Mouse (Mus musculus): ENCODE measurements at regions not wholly inside any gene's neighbourhood (a gene's known extent, or its start where the extent isn't known, plus 50 kb on each side); places are given as distances from the start of the nearest gene placed in this dataset.

DNA sequence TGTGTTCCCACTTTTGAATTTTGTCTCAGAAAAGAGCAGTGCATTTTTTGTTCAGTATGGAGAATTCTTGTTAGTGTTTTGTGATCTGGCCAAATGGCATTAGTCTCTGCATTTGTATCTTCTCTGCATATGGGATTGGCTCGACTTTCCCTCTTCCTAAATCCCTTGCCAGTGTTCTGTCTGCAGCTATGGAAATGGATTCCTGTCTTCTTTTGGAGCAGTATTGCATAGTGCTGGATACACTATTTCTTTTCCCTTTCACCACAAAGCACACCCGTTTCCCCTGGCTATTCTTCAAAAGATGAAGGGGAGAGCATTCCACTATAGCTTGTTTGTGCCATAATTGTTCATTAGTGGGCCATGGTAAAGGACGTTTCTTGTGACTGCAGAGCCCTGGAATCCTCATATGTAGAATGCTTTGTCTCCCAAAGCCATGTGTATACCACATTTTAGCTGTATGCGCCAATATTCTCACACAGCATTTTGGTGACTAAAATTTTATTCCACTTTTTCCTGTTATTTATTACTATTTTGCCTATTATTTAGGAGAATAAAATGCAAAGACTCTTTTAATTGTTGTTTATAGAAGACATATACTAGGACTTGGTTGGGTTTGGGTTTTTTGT lies 197.8 kb downstream of the Hs3st1 start:
- peak; percentile 52 for DNase-seq (ENCODE audit: low read depth, low spot score)

DNA sequence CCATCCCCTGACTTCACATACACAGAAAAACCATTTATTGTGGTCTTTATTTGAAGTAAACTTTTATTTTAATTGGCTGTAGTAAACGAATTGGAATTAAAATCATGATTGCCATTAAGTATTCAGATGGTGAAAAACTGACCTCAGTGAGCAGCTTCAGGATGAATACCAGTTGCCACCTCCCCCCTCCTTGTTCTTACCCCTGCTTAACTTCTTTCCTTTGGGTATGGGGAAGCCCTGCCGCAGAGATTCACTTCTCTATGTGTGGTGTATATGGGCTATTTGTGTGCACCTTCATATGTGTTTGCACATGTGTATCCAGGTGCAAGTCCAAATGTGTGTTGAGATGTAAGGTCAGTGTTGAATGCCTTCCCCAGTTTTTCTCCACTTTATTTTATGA lies 218.2 kb downstream of the Hs3st1 start:
- DNase-seq (ENCODE audit: low read depth, low spot score): no peak

DNA sequence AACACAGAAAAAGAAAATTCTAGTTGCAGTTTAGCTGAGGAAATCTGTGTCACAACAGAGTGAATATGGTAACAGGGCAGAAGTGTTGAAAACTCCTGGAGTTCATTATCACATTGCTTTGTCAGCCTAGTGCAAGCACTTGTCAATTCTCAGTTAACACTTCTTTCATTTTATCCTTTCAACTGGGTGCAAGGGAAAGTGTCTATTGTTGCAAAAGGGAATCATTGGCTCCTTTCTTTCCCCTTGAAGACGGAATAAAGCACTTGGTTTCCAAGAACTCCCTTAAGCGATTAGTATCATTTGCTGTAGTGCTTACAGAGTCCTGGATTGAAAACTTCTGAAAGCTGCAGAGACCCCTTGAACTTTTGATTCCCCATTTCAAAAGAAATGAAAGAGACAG lies 218.9 kb downstream of the Hs3st1 start:
- no peak for DNase-seq (ENCODE audit: low read depth, low spot score)

DNA sequence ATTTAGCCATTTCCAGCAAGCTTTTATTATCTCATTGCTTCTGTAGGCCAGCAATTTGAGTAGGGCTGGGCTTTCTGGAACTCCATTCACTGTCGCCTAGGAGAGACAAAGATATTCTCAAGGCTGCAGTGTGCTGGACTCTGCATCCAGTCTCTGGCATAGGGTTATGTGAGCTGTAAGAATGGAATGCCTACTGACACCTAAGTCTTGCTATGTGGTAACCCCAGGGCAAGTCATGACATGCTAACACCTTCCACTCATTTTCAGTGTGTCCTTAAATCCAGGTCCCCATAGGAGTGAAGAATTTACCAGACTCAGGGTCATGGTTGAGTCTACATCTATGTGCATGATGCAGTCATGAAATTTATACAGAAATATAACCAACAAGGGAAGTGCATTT lies 245.0 kb downstream of the Hs3st1 start:
- DNase-seq (ENCODE audit: low read depth, low spot score): no peak

DNA sequence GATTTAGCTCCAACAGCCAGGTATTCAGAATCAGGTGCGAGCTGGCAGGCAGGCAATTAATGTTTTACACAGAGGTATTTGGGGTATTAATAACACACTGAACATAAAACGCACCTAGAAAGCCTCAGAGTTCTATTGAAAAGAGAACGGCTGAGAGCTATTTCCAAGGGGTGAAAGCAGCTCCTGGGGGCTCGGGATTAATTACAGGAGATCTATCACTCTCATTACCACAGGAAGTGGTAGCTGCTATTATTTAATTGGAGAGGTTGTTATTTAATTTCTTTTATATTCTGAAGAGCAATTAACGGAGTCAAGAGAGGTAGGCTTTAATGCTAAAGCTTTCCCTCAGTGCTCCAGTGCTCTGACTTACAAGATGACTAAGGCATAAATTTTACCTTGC lies 272.5 kb downstream of the Hs3st1 start:
- DNase-seq (ENCODE audit: low read depth, low spot score): no peak

DNA sequence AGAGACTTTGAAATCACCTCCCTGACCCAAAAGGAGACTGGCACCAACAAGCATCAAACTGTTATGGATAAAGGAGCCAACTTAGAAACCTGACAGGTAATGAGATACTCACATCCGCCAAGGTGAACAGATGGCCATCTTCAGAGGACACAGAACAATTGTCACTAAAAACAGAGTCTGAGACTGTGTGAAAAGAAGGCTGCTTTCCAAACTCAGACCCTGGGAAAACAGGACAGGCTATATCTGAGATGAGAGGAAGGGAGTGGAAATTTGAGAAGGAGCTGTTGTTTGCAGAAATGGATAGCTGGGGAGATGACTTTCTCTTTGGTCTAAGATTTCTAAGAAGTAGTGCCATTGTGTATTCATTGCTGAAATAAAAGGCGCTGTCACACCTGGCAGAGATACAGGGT lies 297.2 kb downstream of the Hs3st1 start:
- DNase-seq (ENCODE audit: low read depth, low spot score): no peak

DNA sequence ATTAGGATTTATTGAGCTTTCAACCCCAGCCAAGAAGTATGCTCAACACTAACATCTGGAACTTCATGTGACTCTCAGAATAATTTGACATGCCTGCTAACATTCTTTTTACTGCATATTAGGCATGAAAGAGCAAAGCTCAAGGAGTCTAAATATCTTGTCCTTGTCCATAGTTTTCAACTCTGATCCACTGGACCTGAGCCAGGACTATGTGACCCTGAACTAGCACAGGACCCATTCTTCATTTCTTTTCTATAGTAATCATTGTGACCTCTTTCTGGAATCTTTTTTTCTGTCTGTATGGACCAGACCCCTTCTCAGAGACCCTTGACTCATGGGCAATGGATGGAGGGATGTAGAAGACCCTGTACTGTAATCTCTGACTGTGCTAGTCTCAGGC lies 301.6 kb downstream of the Hs3st1 start:
- no peak for DNase-seq (ENCODE audit: low read depth, low spot score)

DNA sequence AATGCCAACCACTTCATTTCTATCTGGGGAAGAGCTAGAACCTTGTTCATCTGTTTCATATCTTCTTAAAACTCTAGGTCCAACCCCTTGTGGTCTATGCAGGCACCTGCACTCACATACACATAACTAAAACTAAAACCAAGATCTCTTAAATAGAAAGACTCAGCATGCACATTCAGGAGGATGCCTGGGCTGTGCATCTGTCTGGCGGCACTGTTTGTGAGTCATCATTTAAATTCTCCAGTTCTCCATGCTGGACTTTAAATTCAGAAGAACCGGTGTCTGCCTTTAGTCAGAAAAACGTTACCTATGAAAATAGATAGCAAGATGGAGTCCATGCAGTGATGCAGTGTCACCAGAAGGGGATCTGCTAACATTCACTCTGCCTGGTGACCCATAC lies 314.5 kb downstream of the Hs3st1 start:
- DNase-seq (ENCODE audit: low read depth, low spot score): no peak

DNA sequence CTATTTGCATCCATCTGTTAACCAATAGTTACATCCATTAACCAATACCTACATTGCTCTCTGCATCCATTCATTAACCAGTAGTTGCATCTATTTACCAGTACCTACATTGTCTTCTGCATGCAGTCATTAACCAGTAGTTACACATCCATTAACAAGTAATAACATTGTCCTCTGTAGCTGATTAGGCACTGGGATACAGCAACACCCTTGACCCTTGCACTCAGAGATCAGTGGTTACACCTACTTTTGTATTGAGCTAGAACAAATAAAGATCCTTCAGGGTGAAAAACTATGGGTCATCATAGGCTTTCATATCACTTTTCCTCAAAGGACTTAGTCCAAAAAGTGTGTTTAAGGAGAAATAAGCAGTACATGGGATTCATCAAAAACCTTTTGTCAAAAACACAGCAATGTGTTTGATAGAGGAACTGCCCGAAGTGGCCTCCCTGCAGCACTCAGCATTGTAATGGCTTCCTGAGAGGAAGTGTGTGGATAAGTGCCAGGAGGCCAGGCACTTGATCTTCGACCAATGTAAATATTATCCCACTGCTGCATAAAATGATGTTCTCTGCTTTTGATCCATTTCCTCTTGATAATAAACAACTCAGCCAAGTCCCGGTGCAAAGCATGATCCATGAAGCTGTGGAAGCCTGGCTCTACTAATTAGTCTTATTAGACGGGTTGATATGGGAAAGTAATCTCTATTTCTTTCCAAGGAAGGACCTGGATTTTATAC lies 317.6 kb downstream of the Hs3st1 start:
- no peak for DNase-seq (ENCODE audit: low read depth, low spot score)

DNA sequence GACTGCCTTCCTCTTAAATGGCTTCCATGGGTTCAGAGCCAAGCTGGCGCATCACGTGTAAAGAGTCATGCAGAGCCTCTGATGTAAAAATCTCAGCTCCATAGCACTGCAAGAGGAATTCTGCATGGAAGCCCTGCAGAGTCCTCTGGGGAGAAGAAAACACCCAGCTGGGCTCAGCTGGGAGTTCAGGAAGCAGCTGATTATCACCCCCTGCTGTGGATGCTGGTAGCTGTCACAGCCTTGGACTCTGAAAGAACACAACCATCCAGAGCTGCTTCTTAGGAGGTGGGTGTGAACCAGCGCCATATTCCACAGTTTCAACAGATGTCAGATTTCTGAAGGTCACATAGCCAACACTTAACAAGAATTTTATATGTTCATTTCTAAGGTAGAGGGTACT lies 329.2 kb downstream of the Hs3st1 start:
- DNase-seq (ENCODE audit: low read depth, low spot score): no peak

DNA sequence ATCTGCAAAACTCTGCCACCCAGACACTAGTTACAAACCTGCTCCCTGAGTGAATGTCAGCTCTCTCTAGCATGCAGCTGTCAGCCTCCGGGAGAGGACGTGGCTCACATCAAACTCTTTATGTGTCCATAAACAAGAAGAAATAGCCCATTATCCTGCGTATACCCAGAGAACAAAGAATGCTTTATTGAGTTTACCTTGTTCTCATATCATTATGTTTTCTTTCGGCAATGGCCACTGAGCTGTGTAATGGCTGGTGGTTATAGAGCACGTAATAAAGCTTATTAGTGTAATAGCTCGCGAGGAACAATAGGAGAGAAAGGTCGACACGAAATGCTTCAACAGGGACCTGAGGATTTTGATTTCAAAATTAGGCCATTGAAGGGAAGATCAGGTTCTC lies 331.6 kb downstream of the Hs3st1 start:
- no peak for DNase-seq (ENCODE audit: low read depth, low spot score)

DNA sequence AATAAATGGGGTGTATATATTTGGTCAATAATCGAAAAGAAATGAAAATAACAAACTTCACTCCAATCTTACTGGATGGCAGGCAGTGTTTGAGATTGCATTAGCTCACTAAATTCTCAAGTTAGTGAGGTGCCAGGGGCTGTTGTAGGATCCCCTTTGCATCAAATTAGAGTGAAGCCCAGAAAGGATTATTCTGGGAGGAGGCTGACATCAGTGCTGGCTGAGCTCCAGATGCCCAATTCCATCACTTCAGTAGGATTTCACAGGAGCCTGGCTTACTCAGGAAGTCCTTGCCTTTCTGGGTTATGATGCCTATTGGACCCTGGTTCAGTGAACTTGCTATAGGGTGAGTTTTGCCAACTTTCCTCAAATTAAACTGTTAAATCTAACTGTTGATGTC lies 336.5 kb downstream of the Hs3st1 start:
- DNase-seq (ENCODE audit: low read depth, low spot score): no peak

DNA sequence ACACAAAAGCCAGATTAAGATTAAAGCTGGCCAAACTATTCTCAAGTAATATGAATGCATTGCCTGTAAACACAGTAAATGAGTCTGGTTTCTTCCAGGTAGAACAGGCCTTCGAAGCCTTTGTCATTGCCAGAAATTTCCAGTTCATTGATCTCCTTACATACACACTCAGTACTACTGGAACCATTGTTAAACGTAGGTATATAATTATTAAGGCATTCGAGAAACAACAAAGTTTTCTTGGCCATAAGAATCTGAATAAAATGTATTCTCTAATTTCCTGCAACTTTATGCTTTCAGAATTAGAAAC lies 337.5 kb downstream of the Hs3st1 start:
- DNase-seq (ENCODE audit: low read depth, low spot score): no peak

DNA sequence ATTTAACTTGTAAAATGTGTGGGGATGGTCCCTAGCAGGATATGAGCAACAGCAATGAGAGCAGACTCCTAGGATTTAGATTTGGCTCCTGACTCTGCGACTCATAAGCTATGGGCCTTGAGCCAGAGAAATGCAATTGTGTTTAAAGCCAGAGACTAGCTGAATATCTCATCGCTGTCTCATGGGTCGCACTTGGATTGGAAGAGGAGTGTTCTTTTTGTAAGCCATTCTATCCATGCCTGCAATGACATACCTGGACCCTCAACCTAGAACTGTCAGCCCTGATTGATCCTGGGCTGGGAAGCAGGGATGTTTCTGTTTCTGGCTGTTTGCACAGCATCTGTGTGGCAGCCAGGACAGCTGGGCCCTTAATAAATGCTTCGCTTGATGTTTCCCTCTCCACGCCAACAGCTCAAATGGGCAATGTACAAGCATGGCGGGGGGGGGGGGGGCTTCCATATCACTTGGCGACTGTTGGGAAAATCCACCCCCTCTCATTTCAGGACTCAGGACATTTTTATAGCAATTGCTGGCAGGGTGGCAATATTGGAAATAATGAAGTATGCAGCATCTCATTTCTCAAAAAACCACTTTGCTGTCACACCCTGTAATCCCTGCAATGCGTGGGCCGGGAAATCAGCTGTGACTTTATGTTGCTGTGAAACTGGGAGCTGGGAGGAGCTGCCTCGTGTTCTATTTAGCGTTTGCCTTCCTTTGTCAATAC lies 338.0 kb downstream of the Hs3st1 start:
- no peak for DNase-seq (ENCODE audit: low read depth, low spot score)

DNA sequence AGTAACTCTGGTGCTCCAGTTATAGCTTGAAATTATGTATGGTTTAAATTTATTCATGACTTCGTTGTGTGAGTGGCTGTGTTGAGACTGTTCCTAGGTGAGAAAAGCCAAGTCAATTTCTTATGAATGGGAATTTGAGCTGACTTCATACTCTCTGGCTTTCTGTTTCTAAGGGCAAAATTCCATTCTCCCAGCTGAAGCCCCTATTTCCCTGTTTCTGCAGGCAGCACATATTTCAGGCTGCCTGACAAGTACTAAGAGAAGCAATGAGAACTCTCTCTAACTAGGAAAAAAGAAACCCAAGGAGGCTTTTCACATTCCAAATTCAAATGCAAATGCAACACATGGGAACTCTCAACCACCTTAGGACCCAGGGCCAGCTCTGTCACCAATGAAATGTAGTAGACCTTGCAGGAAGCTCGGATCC lies 338.7 kb downstream of the Hs3st1 start:
- DNase-seq (ENCODE audit: low read depth, low spot score): no peak

DNA sequence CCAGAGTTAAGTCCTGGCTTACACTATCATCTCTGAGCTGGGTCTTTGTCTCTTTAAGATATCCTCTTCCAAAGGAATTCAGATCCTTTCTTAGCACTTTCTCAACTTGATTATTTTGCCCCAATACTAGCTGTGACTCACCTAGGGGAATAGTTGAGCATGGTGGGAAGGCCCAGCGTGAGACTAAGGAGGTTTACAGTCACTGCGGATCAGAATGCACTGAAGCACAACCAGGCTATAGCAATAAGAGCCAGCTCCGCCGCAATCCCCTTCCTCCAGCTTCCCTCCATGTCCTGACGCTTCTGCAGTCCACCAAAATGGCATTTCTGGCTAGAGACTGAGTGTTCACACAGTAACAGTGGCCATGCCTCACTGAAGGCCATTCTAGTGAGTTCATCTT lies 342.5 kb downstream of the Hs3st1 start:
- no peak for DNase-seq (ENCODE audit: low read depth, low spot score)

DNA sequence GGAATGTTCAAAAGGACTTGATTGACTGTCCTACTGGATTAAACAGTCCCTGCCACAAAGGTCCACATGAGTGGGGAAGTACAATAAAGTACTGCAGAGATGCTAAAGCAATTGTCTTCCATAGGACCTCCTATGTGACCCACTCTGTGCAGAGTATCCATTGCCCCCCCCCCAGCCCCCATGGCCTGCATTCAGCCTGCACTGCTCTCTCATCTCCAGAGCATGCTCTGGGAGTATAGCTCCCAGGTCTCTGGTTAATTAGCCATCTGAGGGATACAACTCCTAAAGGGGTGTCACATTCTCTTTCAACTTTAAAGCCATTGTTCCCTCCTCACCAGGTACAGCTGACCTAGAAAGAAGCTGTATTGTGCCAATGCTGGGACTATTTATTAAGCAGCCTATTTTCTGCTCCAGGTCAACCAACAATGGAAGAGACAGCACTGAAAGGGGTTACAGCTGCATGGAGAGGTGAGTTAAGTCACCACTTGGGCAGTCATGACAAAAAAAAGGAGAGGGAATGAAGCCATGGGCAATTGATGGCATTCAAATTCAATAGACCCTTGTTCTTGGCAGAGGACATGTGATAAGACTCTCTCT lies 364.8 kb downstream of the Hs3st1 start:
- no peak for DNase-seq (ENCODE audit: low read depth, low spot score)

DNA sequence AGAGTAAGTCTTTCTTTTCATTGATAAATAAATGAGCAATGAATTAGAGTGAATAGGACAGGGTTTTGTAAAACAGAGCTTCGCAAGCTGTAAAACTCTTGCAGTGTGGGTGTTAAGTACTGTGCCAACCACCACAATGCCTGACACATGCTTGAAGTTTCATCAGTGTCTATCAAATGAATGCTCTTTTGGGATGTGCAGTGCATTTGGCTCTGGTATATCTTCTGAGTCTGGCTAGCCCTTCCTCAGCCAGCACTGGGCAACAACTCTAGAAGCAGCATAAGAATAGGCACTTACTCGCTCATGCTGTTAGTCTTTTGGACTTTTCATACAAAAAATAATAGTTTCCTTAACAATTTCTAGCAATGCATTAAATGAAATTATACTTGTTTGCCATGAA lies 370.9 kb downstream of the Hs3st1 start:
- DNase-seq (ENCODE audit: low read depth, low spot score): no peak

DNA sequence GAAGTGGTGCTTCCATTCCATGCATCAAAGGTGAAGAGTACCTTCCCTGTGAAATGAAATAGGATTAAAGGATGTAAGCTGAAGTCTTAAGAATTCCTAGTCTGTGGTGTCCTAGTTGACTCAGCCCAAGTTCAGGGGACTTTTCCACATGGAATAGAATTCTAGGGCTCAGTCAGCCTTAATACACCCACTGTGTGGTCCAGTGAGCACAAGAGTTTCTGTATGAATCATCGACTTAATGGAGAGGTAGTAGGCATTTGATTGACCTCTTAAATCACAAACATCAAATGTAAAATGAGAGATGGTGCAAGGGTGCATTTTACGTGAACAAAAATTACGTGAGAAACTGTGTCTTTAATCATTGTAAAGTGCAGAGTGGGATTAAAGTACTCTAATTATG lies 381.1 kb downstream of the Hs3st1 start:
- no peak for DNase-seq (ENCODE audit: low read depth, low spot score)

DNA sequence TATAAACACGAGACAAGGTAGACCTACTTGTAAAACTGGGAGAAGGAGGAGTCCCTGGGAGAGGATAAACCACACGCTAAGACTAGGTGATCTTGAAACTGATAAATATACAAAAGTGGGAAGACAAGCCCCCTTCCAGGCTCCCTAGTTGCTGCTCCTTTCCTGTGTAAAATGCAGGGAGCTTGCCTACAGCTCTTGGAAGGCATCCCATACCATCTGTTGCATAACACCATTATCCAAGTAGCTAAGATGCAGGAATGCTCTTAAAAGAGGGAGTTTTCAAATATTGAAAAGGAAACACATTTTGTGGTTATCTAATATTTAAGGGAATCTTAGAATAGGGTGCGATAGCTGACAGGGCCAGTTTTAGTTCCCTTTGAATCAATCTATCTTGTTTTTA lies 406.6 kb downstream of the Hs3st1 start:
- peak; percentile 64 for DNase-seq (ENCODE audit: low read depth, low spot score)

DNA sequence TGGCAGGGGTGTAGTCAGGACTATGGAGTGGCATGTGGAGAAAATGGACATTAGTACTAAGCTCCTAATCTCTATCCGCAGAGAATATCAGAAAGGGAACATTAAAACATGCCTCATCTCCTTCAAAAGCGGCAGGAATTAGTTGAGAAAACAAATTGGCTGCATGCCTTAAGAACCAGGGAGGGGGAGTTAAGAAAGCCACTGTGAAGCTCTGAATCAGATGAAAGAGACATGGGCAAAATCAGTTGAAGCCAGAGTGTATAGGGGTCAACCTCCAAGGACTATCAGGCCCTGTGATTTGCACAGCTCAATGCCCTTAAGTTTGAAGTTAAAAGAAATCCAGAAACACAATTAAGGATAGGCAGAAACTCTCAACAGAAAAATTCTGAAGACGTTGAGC lies 408.3 kb downstream of the Hs3st1 start:
- DNase-seq (ENCODE audit: low read depth, low spot score): no peak

DNA sequence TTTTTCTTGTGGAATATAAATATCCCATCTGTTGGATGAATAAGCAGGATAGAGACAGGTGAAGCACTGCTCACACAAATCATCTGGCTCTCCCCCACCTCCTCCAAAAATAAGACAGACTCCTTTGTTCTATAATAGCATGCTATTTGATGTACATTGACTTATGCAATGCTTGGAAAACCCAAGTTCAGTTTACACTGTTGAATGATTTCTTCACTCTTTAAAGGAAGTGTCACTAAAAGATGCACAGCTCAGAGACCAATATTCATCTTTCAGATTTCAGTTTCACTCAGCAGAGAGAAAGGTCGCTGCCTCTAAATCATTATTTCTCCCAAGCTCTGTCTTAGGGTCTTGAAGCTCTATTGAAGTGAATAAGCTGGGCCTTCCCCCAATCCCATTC lies 417.4 kb downstream of the Hs3st1 start:
- no peak for DNase-seq (ENCODE audit: low read depth, low spot score)

DNA sequence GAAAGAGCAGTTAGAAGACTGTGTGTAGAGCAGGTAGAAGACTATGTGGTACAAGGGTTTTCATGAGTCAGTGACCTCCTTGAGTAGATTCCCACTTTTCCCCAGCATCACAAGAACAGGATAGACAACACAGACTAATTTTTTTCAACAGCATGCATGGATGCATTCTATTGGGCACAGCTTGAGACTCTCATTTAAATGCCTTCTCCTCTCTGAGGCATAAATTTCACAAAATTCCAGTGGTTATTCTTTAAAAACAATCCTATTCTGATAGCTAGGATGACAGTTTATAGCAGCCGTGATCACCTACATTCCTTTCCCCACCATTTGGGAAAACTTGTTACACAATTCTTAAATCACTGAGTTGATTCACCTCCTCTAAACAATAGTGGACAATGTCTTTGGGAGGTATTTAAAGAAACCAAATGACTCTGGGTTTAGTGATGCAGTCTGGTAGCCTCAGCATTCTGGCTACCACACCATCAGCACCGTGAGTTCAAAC lies 418.7 kb downstream of the Hs3st1 start:
- no peak for DNase-seq (ENCODE audit: low read depth, low spot score)
